Mouse (Mus musculus) frontal cortex, postnatal 10 days (tissue): ENCODE data around the gene Scgb1b17.
"Not testable (repeated sequence)": the region's sequence is repeated elsewhere in the genome, so short reads cannot be mapped to it uniquely, and the experiment has no call there.

ENCODE experiments used
- DNase-seq, 2 experiments: peaks; one replicate each; pipeline ENCODE4 v3.0.0; 2022; ENCODE audit warnings: low spot score in 2 of 2, mixed read lengths in 1 of 2

Scgb1b17 gene

GRCm38 (mm10) chr7:33063149-33063548 is at the start of gene Scgb1b17:
Gene Scgb1b17 (plus strand): TSS chr7:33063449.
- not testable (repeated sequence) for DNase-seq

- not testable (repeated sequence) for DNase-seq
Observed at GRCm38 (mm10) chr7:33056461-33056860, 6.8 kb upstream of the Scgb1b17 start, which contains the start of gene Scgb2b17. Gene Scgb2b17 (minus strand): TSS chr7:33056561.
